Mouse (Mus musculus) spleen, embryonic (tissue): ENCODE results near the gene Nptx1.

Experiments used
- CTCF ChIA-PET: fragments of 350-600 bp; sonication (Branson Sonifier 250); formaldehyde crosslinking; loops from one replicate; lab custom pipeline; 2022; lab: Charles Lee

Gene Nptx1

GRCm38 (mm10) chr11:119524545-119524949 lies 23.0 kb downstream of the Nptx1 start:
- CTCF ChIA-PET, result no interaction called here

- CTCF ChIA-PET, result no interaction called here
Observed at GRCm38 (mm10) chr11:119523392-119523791, 24.2 kb downstream of the Nptx1 start.

GRCm38 (mm10) chr11:119522779-119523178 lies 24.8 kb downstream of the Nptx1 start:
- CTCF ChIA-PET, result no interaction called here

GRCm38 (mm10) chr11:119521920-119522710 lies 25.4 kb downstream of the Nptx1 start:
- CTCF ChIA-PET, result no interaction called here

GRCm38 (mm10) chr11:119520713-119521063 lies 26.9 kb downstream of the Nptx1 start:
- CTCF ChIA-PET, result no interaction called here

GRCm38 (mm10) chr11:119520005-119520712 lies 27.4 kb downstream of the Nptx1 start:
- CTCF ChIA-PET, result interaction anchor here (0.5 kb wide), 1 partner anchor 14 kb away, joined by 3 read pairs; no protein-coding TSS in a partner anchor

GRCm38 (mm10) chr11:119519387-119519786 lies 28.2 kb downstream of the Nptx1 start:
- CTCF ChIA-PET, result no interaction called here

GRCm38 (mm10) chr11:119516677-119517361 lies 30.7 kb downstream of the Nptx1 start:
- CTCF ChIA-PET, result no interaction called here

- CTCF ChIA-PET, result no interaction called here
Observed at GRCm38 (mm10) chr11:119515823-119516676, 31.5 kb downstream of the Nptx1 start.

GRCm38 (mm10) chr11:119514967-119515636 lies 32.5 kb downstream of the Nptx1 start:
- CTCF ChIA-PET, result no interaction called here

GRCm38 (mm10) chr11:119514108-119514860 lies 33.3 kb downstream of the Nptx1 start:
- CTCF ChIA-PET, result no interaction called here

- CTCF ChIA-PET, result interaction anchor here (0.9 kb wide), 1 partner anchor 9 kb away, joined by 3 read pairs; no protein-coding TSS in a partner anchor
Observed at GRCm38 (mm10) chr11:119513038-119513659, 34.4 kb downstream of the Nptx1 start.

GRCm38 (mm10) chr11:119509165-119509776 lies 38.3 kb downstream of the Nptx1 start:
- CTCF ChIA-PET, result interaction anchor here (0.6 kb wide), 1 partner anchor 1004 kb away, joined by 4 read pairs; no protein-coding TSS in a partner anchor

GRCm38 (mm10) chr11:119507772-119508171 lies 39.8 kb downstream of the Nptx1 start:
- CTCF ChIA-PET, result no interaction called here

- CTCF ChIA-PET, result interaction anchor here (0.7 kb wide), 1 partner anchor 14 kb away, joined by 3 read pairs; no protein-coding TSS in a partner anchor
Observed at GRCm38 (mm10) chr11:119506386-119506785, 41.2 kb downstream of the Nptx1 start.

GRCm38 (mm10) chr11:119503675-119504074 lies 43.9 kb downstream of the Nptx1 start:
- CTCF ChIA-PET, result no interaction called here

GRCm38 (mm10) chr11:119500011-119500410 lies 47.5 kb downstream of the Nptx1 start:
- CTCF ChIA-PET, result no interaction called here

GRCm38 (mm10) chr11:119499297-119499696 lies 48.3 kb downstream of the Nptx1 start:
- CTCF ChIA-PET, result no interaction called here

- CTCF ChIA-PET, result no interaction called here
Observed at GRCm38 (mm10) chr11:119497451-119497850, 50.1 kb downstream of the Nptx1 start.
